Mouse (Mus musculus): Measurements from ENCODE around the gene Cct8l1. TPM values are rescaled to one million over a fixed set of nuclear protein-coding genes. Genes with fewer than 3 reads are reported as not detected.

The Cct8l1 gene
- total and polyA plus RNA-seq, 2 experiments from 2014 or later: 0.08 TPM; not detected in 1

DNA sequence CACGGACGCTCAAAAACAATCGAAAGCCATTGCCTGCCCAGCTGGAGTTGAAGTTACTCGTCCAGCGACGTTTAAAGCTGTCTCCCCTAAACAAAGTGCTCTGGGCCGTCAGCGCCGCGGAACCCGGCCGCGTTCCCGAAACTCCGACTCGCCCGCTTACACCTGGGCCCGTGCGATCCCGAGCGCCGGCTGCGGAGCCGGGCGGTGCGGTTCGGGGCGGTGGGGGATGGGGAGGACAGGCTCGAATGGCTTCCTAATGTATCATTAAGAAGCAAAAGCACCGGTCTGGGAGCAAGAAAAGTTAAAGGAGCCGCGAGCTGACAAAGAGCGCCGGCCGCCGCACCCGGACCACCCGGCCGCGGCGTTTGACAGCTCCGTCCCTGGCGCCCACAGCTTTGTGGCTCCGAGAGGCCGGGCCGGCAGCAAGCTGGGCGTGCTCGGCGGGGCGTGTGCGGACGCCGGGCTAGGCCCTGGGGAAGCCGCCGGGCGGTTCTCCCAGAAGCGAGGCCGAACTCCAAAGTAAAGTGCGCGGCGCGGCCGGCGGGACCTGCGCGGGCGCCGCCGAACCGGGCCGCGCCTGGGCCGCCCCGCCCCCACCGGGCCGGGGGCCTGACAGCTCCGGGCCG, 18.0 kb upstream of the Cct8l1 start:
- no peak for TF ChIP-seq CTCF (IDR thresholded peaks at IDR 0.05; ENCODE audit: low read depth)
- H3K4me1 ChIP-seq (ENCODE audit: control insufficient read depth, insufficient read depth): peaks cover 9% of the 10 kb centered on the region
- H3K4me3 ChIP-seq (ENCODE audit: low read depth, low read length): peak overlapping the region; percentile 100
- H3K9me3 ChIP-seq (replicated peaks; ENCODE audit: control insufficient read depth, low read length): no peaks in the 10 kb centered on the region
- no peaks in the 10 kb centered on the region for H3K27me3 ChIP-seq (ENCODE audit: control insufficient read depth, insufficient read depth, low read length)
- peak overlapping the region; percentile 98 for H3K9ac ChIP-seq (replicated peaks; ENCODE audit: low read depth, low read length)
- H3K4me2 ChIP-seq (ENCODE audit: low read depth, low read length): peak overlapping the region; percentile 87
- DNase-seq (ENCODE audit: low spot score): peak; percentile 43
- peak; percentile 11; the same call in 1 of the 2 replicates for ATAC-seq (ENCODE audit: insufficient read depth, low read depth)
- WGBS: under 1% methylated on average over 78 of the region's 78 CpGs
- peak overlapping the region; percentile 98 for H3K27ac ChIP-seq (ENCODE audit: low read depth)
- H3K36me3 ChIP-seq (replicated peaks; ENCODE audit: control insufficient read depth, insufficient read depth, low read length): no peaks in the 10 kb centered on the region

DNA sequence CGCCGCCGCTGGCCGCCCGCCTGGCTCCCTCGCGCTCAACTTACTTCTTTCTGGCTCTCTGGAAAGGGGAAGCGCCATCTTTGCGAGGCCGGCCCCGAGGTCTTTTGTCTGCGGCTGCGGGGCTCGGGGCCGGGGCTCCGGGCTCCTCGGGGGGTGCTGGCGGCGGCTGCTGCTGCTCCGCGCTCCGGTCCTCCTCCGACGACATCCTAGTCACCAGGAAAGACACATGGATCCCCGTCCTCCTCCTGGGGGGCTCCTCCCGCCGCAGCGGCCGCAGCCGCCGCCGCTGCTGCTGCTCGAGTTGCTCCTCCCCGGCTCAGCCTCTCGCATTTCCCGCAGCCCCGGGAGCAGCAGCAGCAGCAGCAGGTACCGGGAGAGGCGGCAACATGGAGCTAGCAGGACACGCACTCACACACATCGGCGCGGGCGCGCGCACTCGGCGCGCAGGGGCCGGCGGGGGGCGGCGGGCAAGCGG, 17.5 kb upstream of the Cct8l1 start, which contains the start of gene Kmt2c:
Gene Kmt2c, minus strand, starts transcription at position 438 of the 475 bp plus-strand sequence.
- no peaks in the 10 kb centered on the region for H3K9me3 ChIP-seq (replicated peaks; ENCODE audit: control insufficient read depth, low read length)
- H3K4me2 ChIP-seq (ENCODE audit: low read depth, low read length): peak within 1 kb of the TSS; percentile 87
- TF ChIP-seq CTCF (IDR thresholded peaks at IDR 0.05; ENCODE audit: low read depth) (no peak), EP300 (IDR thresholded peaks at IDR 0.05; ENCODE audit: low read depth) (no peak)
- H3K4me1 ChIP-seq (ENCODE audit: control insufficient read depth, insufficient read depth): peaks cover 9% of the 10 kb centered on the region
- 1% methylated on average over 30 of the region's 54 CpGs for WGBS
- H3K4me3 ChIP-seq (ENCODE audit: low read depth, low read length): peak within 1 kb of the TSS; percentile 100
- peak within 1 kb of the TSS; percentile 98 for H3K9ac ChIP-seq (replicated peaks; ENCODE audit: low read depth, low read length)
- 0 out of 2 replicates have a peak, but pooled peaks have one; percentile 0 for ATAC-seq (ENCODE audit: insufficient read depth, low read depth)
- no peaks in the 10 kb centered on the region for H3K36me3 ChIP-seq (replicated peaks; ENCODE audit: control insufficient read depth, insufficient read depth, low read length)
- no peaks in the 10 kb centered on the region for H3K27me3 ChIP-seq (ENCODE audit: control insufficient read depth, insufficient read depth, low read length)
- peak; percentile 66 for DNase-seq (ENCODE audit: low spot score)
- H3K27ac ChIP-seq (ENCODE audit: low read depth): peak within 1 kb of the TSS; percentile 98

DNA sequence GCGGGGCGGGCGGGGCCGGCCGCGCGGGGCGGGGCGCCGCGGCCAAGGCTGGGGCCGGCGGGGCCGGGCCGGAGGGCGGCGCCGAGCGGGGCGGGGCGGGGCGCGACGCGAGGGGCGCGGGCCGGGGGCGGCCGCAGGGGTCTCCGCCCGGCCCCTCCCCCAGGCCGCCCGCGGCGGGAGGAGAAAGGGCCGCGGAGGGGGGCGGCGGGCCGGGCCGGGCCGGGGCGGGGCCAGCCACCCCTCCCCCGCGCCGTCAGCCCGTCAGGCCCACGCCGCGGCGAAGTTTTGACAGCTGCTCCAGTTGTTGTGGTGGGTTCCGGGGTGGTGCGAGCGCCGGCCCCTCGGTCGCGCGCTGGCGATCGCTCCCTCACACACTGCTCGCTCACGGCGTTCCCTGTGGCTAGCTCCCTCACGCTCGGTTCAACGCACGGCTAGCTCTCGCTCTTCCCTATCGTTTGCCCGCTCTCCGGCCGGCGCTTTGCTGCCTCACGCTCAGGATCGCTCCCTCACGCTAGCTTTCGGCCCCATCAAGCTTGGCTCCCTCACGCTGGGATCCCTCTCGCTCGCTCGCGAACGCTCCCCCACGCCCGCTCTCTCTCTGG, 16.9 kb upstream of the Cct8l1 start:
- H3K4me3 ChIP-seq (ENCODE audit: low read depth, low read length): peak overlapping the region; percentile 100
- peaks cover 9% of the 10 kb centered on the region for H3K4me1 ChIP-seq (ENCODE audit: control insufficient read depth, insufficient read depth)
- peak; percentile 79 for ATAC-seq (ENCODE audit: insufficient read depth, low read depth)
- H3K27me3 ChIP-seq (ENCODE audit: control insufficient read depth, insufficient read depth, low read length): no peaks in the 10 kb centered on the region
- peak overlapping the region; percentile 61 for H3K4me2 ChIP-seq (ENCODE audit: low read depth, low read length)
- no peaks in the 10 kb centered on the region for H3K9me3 ChIP-seq (replicated peaks; ENCODE audit: control insufficient read depth, low read length)
- WGBS: under 1% methylated on average over 29 of the region's 87 CpGs
- H3K9ac ChIP-seq (replicated peaks; ENCODE audit: low read depth, low read length): peak overlapping the region; percentile 98
- peak overlapping the region; percentile 98 for H3K27ac ChIP-seq (ENCODE audit: low read depth)
- TF ChIP-seq CTCF (IDR thresholded peaks at IDR 0.05; ENCODE audit: low read depth): no peak
- TF ChIP-seq EP300 (IDR thresholded peaks at IDR 0.05; ENCODE audit: low read depth): no peak
- no peaks in the 10 kb centered on the region for H3K36me3 ChIP-seq (replicated peaks; ENCODE audit: control insufficient read depth, insufficient read depth, low read length)
- DNase-seq (ENCODE audit: low spot score): peak; percentile 69

DNA sequence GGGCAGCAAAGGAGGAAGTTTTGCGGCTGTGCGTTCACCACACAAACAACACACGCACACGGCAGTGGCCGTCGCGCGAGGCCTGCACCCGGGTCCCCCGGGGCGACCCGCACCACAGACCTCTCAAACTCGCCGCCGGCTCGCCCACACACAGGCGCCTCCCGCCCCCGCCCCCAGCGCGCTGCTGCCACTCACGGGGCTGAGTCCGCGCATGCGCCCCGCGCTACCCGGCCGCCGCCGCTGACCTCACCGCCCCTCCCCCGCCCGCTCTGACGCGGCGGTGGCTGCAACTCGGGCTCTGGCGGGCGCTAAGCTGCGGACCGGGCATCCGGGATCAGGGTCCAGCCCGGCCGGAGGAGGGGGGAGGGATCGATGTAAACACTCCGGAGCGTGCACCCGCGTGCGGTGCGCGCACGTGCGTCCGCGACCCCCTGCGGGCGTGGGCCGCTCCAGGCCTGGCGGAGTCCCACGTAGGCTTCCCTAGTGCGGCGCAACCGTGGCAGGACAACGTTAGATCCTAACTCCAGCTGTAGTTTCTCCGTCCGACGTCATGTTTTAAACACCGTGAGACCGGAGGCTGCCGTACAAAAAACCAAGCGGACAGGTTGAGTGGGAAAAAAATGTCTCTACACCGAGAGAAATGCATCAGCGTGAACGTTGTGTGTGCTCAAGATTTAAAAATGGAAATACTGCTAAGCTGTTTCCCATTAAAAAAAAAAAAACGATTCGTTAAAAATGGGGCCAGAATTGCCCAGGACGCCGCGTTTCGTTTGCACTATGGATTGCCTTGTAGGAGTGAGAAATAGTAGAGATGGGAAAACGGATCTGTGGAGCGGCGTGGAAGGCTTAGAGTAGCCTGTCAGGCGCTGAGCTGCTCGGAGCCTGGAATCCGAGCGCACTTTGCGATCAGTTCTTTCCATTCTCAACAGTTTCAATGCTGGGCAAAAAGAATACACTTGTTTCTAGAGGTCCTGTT, 16.2 kb upstream of the Cct8l1 start:
- DNase-seq (ENCODE audit: low spot score) (peak; percentile 94), ATAC-seq (ENCODE audit: insufficient read depth, low read depth) (peak; percentile 83)
- under 1% methylated on average over 76 of the region's 90 CpGs for WGBS
- H3K9me3 ChIP-seq (replicated peaks; ENCODE audit: control insufficient read depth, low read length): no peaks in the 10 kb centered on the region
- H3K36me3 ChIP-seq (replicated peaks; ENCODE audit: control insufficient read depth, insufficient read depth, low read length): no peaks in the 10 kb centered on the region
- H3K27me3 ChIP-seq (ENCODE audit: control insufficient read depth, insufficient read depth, low read length): no peaks in the 10 kb centered on the region
- H3K4me2 ChIP-seq (ENCODE audit: low read depth, low read length): peak overlapping the region; percentile 61
- H3K27ac ChIP-seq (ENCODE audit: low read depth): peak overlapping the region; percentile 98
- H3K4me1 ChIP-seq (ENCODE audit: control insufficient read depth, insufficient read depth): peaks cover 9% of the 10 kb centered on the region
- H3K9ac ChIP-seq (replicated peaks; ENCODE audit: low read depth, low read length): peak overlapping the region; percentile 75
- H3K4me3 ChIP-seq (ENCODE audit: low read depth, low read length): peak overlapping the region; percentile 62
- peak; percentile 87; the same call in 1 of the 2 replicates for TF ChIP-seq EP300 (IDR thresholded peaks at IDR 0.05; ENCODE audit: low read depth)
- no peak for TF ChIP-seq CTCF (IDR thresholded peaks at IDR 0.05; ENCODE audit: low read depth)

DNA sequence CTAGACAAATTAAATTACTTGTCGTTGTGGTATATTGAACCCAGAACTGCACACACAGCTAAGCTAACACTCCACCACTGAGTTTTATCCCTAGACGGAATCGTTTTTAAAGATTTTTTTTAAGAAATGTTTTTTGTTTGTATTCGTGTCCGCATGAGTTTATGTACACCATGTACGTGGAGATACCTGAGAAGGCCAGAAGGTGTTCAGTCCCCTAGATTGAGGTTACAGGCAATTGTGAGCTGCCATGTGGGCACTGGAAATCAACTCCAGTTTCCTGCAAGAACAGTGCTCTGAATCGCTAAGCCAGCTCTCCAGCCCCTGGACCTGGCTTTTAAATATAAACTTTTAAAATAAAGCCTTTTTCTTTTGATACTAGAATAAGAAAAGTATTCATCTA, 15.2 kb upstream of the Cct8l1 start:
- Histone ChIP-seq H3K4me2 (ENCODE audit: low read depth, low read length) (peak overlapping the region; percentile 61), H3K4me3 (ENCODE audit: low read depth, low read length) (peak overlapping the region; percentile 62), H3K36me3 (replicated peaks; ENCODE audit: control insufficient read depth, insufficient read depth, low read length) (no peaks in the 10 kb centered on the region), H3K27me3 (ENCODE audit: control insufficient read depth, insufficient read depth, low read length) (no peaks in the 10 kb centered on the region), H3K9ac (replicated peaks; ENCODE audit: low read depth, low read length) (no peak overlapping the region), H3K9me3 (replicated peaks; ENCODE audit: control insufficient read depth, low read length) (no peaks in the 10 kb centered on the region), H3K27ac (ENCODE audit: low read depth) (no peak overlapping the region), H3K4me1 (ENCODE audit: control insufficient read depth, insufficient read depth) (peaks cover 9% of the 10 kb centered on the region)
- DNase-seq (ENCODE audit: low spot score) (no peak), ATAC-seq (ENCODE audit: insufficient read depth, low read depth) (no peak)
- TF ChIP-seq CTCF (IDR thresholded peaks at IDR 0.05; ENCODE audit: low read depth) (no peak), EP300 (IDR thresholded peaks at IDR 0.05; ENCODE audit: low read depth) (no peak)
- WGBS: 77% methylated on average over 7 of the region's 7 CpGs

Data from heart, postnatal 0 days (tissue).